In the genomic region with DNA sequence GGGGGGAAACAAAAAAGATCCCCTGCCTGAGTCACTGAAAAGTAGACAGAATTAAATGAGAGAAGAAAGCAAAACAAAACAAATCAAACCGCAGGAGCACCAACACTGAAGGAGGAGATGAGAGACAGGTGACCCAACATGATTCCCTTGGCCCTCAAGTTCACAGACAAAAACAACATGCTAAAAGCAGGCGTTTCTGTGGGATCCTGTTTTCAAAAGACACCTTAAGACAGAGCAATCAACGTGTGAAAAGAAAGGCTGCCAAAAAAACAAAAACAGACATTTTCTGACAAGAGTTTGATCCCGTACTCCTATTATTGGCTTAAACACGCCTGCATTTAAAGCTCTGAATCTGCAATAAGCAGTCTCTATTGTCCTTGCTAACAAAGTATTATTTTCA, we compare ENCODE assay signal across 8 mouse cellular contexts.
A peak's percentile ranks its signal among the peaks of the same experiment; 100 is the strongest.
DNase-seq lines count a peak whose midpoint lies in the region; ATAC-seq and TF ChIP-seq lines count a peak whose summit lies in the region.

No protein-coding gene starts in this region.

- TF ChIP-seq POLR2A in ES-Bruce4 (IDR thresholded peaks at IDR 0.05; ENCODE audit: insufficient read depth, low read length), result no peak

- no peak for TF ChIP-seq EP300 in ES-Bruce4 (IDR thresholded peaks at IDR 0.05; ENCODE audit: insufficient read depth, low read depth, low read length)

- H3K4me1 ChIP-seq in hindbrain, embryonic 12.5 days, result peaks cover 18% of the 10 kb centered on the region
- H3K4me1 ChIP-seq in hindbrain, postnatal 0 days (ENCODE audit: insufficient read depth, low read length), result peaks cover 7% of the 10 kb centered on the region
- H3K4me1 ChIP-seq in ES-Bruce4 (ENCODE audit: control insufficient read depth, insufficient read depth, low read length), result no peaks in the 10 kb centered on the region
- H3K4me1 ChIP-seq in embryonic facial prominence, embryonic 12.5 days, result peaks cover 11% of the 10 kb centered on the region; the same call in 1 of the 2 replicates
- peaks cover 12% of the 10 kb centered on the region for H3K4me1 ChIP-seq in limb, embryonic 13.5 days

- H3K9ac ChIP-seq in hindbrain, embryonic 12.5 days, result 0 out of 2 replicates have a peak overlapping the region, but pooled peaks have one; percentile 18
- no peak overlapping the region for H3K9ac ChIP-seq in hindbrain, postnatal 0 days (replicated peaks; ENCODE audit: low read length)
- H3K9ac ChIP-seq in ES-Bruce4 (ENCODE audit: low read depth, poor library complexity, severe bottlenecking), result peak overlapping the region; percentile 51
- no peak overlapping the region for H3K9ac ChIP-seq in embryonic facial prominence, embryonic 12.5 days
- no peak overlapping the region for H3K9ac ChIP-seq in limb, embryonic 13.5 days

- peak overlapping the region; percentile 49 for H3K4me2 ChIP-seq in hindbrain, embryonic 12.5 days (replicated peaks)
- no peak overlapping the region; the same call in 1 of the 2 replicates for H3K4me2 ChIP-seq in hindbrain, postnatal 0 days (ENCODE audit: low read depth, low read length)
- H3K4me2 ChIP-seq in embryonic facial prominence, embryonic 12.5 days (replicated peaks), result peak overlapping the region; percentile 41
- peak overlapping the region; percentile 60; the same call in 1 of the 2 replicates for H3K4me2 ChIP-seq in limb, embryonic 13.5 days (replicated peaks)

- H3K36me3 ChIP-seq in hindbrain, embryonic 12.5 days, result no peaks in the 10 kb centered on the region
- H3K36me3 ChIP-seq in hindbrain, postnatal 0 days (ENCODE audit: insufficient read depth, low read length), result no peaks in the 10 kb centered on the region
- no peaks in the 10 kb centered on the region for H3K36me3 ChIP-seq in ES-Bruce4 (ENCODE audit: control insufficient read depth, insufficient read depth, low read length, poor library complexity, severe bottlenecking)
- H3K36me3 ChIP-seq in embryonic facial prominence, embryonic 12.5 days, result no peaks in the 10 kb centered on the region
- H3K36me3 ChIP-seq in limb, embryonic 13.5 days, result no peaks in the 10 kb centered on the region

- intact Hi-C loops in left cerebral cortex, postnatal 25 days (cut with DNase I), result no loop called here

- WGBS in hindbrain, embryonic 12.5 days, result 41% methylated on average over 5 of the region's 5 CpGs
- 56% methylated on average over 5 of the region's 5 CpGs for WGBS in hindbrain, postnatal 0 days
- WGBS in embryonic facial prominence, embryonic 12.5 days, result 47% methylated on average over 5 of the region's 5 CpGs
- WGBS in limb, embryonic 13.5 days, result 70% methylated on average over 5 of the region's 5 CpGs

- no peak for TF ChIP-seq CTCF in hindbrain, postnatal 0 days (IDR thresholded peaks at IDR 0.05; ENCODE audit: low read depth)
- no peak for TF ChIP-seq CTCF in ES-Bruce4 (IDR thresholded peaks at IDR 0.05; ENCODE audit: low read depth, low read length)

- no peak overlapping the region for H3K4me3 ChIP-seq in hindbrain, embryonic 12.5 days
- H3K4me3 ChIP-seq in hindbrain, postnatal 0 days (ENCODE audit: low read length), result no peak overlapping the region
- H3K4me3 ChIP-seq in ES-Bruce4 (ENCODE audit: low read depth, low read length), result no peak overlapping the region
- H3K4me3 ChIP-seq in embryonic facial prominence, embryonic 12.5 days, result no peak overlapping the region
- H3K4me3 ChIP-seq in limb, embryonic 13.5 days, result no peak overlapping the region

- peaks cover 2% of the 10 kb centered on the region; the same call in 1 of the 2 replicates for H3K27me3 ChIP-seq in hindbrain, embryonic 12.5 days
- H3K27me3 ChIP-seq in hindbrain, postnatal 0 days (ENCODE audit: insufficient read depth, low read length), result no peaks in the 10 kb centered on the region
- H3K27me3 ChIP-seq in ES-Bruce4 (ENCODE audit: control insufficient read depth, insufficient read depth, low read length, poor library complexity, severe bottlenecking), result no peaks in the 10 kb centered on the region
- no peaks in the 10 kb centered on the region for H3K27me3 ChIP-seq in embryonic facial prominence, embryonic 12.5 days
- peaks cover 23% of the 10 kb centered on the region for H3K27me3 ChIP-seq in limb, embryonic 13.5 days

- no peak for ATAC-seq in hindbrain, embryonic 12.5 days (ENCODE audit: low FRiP score)
- ATAC-seq in hindbrain, postnatal 0 days, result no peak
- no peak for ATAC-seq in embryonic facial prominence, embryonic 12.5 days (ENCODE audit: insufficient number of reproducible peaks, insufficient read depth, low FRiP score, low TSS enrichment)
- no peak for ATAC-seq in limb, embryonic 13.5 days (ENCODE audit: low FRiP score, low read depth)
- no peak for ATAC-seq in erythroblast, adult 5-6 weeks (replicated peaks; ENCODE audit: low FRiP score, poor library complexity, severe bottlenecking)

- H3K27ac ChIP-seq in hindbrain, embryonic 12.5 days, result no peak overlapping the region
- H3K27ac ChIP-seq in hindbrain, postnatal 0 days, result no peak overlapping the region
- H3K27ac ChIP-seq in ES-Bruce4 (ENCODE audit: insufficient read depth, low read length), result no peak overlapping the region
- H3K27ac ChIP-seq in embryonic facial prominence, embryonic 12.5 days, result no peak overlapping the region
- H3K27ac ChIP-seq in limb, embryonic 13.5 days, result no peak overlapping the region

- DNase-seq in hindbrain, postnatal 0 days (ENCODE audit: low spot score), result no peak
- DNase-seq in right cerebral cortex, adult 2 months (ENCODE audit: low spot score in 2 of 2), result no peak
- DNase-seq in left cerebral cortex, postnatal 25 days (ENCODE audit: low spot score in 2 of 2), result no peak

- no peaks in the 10 kb centered on the region for H3K9me3 ChIP-seq in hindbrain, embryonic 12.5 days (replicated peaks)
- H3K9me3 ChIP-seq in hindbrain, postnatal 0 days (ENCODE audit: low read length), result no peaks in the 10 kb centered on the region
- H3K9me3 ChIP-seq in ES-Bruce4 (replicated peaks; ENCODE audit: control insufficient read depth, insufficient read depth, low read length, poor library complexity, severe bottlenecking), result no peaks in the 10 kb centered on the region
- H3K9me3 ChIP-seq in embryonic facial prominence, embryonic 12.5 days, result no peaks in the 10 kb centered on the region
- H3K9me3 ChIP-seq in limb, embryonic 13.5 days, result no peaks in the 10 kb centered on the region

Comparison
In these comparisons a context has a peak if more than half of its experiments do, and no peak if none do; other contexts are left out.
1. H3K9ac ChIP-seq: peak in hindbrain, embryonic 12.5 days (single experiment) and ES-Bruce4 (single experiment); none in hindbrain, postnatal 0 days (single experiment), embryonic facial prominence, embryonic 12.5 days (single experiment) and limb, embryonic 13.5 days (single experiment).